Mouse (Mus musculus) embryo, embryonic 10.5 days (tissue): ENCODE measurements around the gene Srp54a.
A peak's percentile ranks its signal among the peaks of the same experiment; 100 is the strongest.
"Not testable (repeated sequence)": the region's sequence is repeated elsewhere in the genome, so short reads cannot be mapped to it uniquely, and the experiment has no call there.

ENCODE experiments used
- DNase-seq: peaks from one replicate; pipeline ENCODE4 v3.0.0-alpha.2; 2015; ENCODE audit warnings: low spot score

Srp54a gene

DNA sequence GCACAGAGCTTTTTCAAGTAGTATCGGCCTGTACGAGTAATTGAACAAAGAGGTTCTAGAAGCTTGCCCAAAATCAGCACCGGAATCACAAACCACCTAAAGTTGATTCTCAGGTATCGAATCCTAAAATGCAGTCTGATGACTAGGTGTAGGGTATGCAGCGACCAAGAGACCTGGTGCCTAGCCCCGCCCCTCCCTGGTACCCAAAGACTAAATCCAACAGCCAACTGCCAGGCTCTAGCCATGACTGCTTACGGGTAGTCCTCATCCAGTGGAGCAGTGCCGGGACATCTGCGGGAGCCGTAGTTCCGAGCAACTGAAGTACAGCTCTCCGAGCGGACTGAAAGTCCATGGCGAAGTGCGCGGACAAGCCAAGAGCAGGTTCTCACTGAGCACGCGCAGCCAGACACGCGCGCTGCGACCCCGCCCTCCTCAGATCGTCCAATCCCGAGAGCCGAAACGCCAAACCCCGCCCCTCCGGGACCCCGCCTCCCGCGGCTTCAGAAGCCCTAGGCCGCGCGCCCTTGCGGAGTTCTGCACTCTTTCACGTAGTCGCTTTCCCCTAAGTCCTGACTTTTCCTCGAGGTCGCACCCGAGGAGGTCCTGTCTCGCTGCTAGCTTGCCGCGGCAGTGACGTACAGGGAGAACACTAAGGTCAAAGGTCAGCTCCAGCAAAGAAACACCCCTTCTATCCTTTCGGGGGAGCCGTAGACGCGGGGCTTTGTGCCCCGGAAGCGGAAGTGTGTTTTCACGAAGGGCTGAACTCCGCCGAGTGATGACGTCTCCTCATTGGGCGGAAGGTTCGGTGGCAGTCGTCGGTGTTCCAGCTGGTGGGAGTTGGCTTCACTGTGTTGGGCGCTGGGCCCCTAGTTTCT, at the start of gene Srp54a, which contains the start of gene 2700097O09Rik:
Srp54a (plus strand) TSS at position 537 of the 875 bp plus-strand sequence.
2700097O09Rik (minus strand) TSS at position 385 of the 875 bp plus-strand sequence.
- DNase-seq = peak; percentile 97

DNA sequence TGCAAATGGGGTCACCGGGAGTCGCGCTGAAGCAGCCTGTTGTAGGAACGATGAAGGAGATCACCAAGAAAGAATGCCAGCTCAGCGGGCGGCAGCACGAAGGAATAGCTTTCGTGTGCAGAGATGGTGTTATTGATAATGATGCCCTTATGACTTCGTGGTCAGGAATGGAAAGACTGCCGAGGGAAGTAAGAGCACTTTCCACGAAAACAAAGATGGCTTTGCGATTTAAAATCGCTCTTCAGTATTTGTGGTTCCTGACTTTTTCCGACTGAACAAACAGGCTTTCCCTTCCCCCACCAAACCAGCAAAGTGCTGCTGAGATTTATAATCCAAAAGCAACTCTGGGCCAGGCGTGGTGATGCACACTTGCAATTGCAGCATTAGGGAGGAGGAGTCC, 39.1 kb upstream of the Srp54a start:
- no peak for DNase-seq

DNA sequence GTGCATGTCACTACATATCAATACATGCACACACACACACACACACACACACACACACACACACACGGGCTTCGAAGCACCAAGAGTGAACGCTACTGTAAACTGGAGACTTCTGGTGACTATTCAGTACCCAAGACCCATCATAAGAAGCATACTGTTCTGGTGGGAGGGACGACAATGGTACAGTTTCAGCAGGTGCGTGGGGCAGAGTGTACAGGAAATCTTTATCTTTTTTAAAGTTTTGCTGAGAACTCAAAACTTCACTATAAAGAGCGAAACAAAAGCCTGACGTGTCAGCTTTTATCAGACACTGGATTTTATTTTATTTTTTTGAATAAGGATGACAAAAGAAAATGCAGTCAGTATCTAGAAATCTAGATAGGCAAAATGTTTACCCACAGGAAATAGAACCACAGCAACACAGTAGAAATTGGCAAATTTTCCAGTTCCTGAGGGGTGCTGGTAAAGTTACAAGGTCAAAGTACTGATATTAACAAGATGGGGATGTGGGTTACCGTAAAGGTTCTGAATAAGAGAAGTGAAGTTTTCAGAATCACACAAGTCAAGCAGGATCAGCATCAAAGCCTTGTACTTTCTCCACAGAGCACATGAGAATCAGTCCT, 30.2 kb upstream of the Srp54a start:
- DNase-seq = no peak

DNA sequence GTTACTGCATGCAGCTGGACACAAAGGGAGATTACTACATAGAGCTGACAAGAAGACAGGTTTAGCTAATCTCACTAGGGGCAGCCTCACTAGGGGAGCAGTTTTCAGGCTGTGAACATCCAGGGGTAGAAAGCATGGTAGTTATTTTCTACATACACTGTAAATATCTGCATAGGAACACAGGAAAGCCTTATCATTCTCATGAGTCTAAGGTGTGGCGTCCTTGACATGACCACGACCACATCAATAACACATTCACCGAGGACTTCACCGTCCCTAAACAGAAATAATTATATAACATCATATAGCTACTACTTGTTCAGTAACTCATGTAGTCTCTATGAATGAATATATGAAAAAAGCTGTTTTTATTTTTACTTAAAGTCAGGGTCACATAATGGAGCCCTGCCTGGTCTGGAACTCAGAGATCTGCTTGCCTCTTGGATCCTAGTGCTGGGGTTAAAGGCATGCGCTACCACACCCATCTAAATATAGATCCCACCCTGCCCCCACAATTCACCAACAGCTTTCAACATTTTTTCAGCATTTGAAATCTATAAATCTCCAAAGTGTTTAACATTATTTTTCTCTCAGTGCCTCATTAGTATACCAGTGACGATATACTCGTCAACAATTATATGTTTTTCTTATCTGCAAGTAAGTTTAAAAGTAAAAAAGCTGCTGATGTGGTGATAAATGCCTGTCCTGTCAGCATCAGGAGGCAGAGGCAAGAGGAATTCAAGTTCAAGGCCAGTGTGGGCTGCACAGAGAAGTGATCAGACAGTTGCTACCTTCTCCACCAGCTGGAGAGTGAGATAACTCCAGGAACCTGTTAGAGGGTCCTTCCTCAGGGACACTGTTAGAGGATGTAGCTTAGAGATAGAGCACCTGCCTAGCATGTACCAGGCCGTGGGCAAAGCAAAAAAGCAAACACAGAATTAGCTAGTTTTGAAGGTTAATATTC, 28.6 kb upstream of the Srp54a start:
- DNase-seq = no peak

DNA sequence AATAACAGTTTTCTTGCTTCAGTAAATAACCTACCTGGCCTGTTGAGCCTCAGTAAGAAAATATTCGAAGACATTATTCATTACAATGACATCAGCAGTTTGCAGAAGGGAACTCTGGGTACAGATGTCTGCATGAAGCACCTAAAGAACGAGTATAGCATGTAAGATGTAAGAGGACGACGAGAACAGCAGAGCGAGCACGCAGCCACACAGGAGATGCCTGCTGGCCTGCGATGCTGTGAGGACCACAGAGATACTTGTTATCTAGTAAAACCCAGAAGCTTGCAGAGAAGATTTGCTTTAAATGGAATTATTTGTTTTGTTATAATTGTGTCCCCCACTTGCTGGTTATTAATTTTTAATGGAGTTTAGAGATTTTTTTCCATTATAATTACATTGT, 26.8 kb upstream of the Srp54a start:
- DNase-seq = no peak

DNA sequence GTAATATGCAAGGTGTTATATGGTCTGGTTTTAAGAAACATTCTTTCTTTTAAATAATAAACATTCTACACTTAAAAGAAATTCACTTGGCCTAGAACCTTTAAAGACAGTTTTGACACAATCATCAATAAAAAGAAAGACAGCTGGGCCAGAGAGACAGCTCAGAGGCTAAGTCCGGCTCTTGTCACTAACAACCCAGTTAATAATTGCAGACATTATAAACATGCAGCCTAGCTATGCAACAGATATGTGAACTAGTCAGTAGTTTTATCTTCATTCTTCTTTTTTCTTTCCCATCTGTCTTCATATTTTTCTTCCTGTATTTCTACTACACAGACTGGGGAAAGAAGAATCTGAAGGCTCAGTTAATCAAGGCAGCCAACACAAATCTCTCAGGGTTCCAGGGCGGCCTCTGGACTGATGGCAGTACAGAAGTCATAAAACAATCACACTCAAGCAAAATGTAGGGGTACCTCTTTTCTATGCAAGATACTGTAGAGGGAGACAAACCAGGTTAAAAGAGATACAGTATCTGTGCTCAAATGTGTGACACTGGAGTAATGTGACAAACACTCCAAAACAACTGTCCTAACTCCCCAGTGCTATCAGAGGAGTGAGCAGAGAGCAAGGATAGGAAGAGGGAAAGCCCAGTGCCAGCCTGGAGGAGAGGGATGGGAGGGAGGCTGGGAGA, 25.4 kb upstream of the Srp54a start:
- no peak for DNase-seq

DNA sequence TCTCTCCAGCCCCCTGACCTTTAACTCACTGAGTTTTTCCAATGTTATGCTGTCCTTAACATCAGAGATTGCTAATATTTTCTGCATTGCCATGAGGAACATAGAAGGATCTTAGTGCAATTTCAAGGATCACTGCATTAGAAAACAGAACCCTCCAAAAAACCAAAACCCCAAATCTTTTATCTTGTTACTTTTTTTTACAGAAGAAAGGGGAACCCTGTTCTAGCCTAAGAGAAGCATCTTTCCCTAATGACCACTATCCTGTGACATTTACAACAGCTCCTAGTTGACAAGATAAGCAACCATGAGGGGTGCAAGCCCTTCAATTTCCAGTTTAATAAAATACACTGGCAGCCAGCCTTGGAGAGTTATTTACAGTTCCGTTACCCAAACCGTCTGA, 23.4 kb upstream of the Srp54a start:
- no peak for DNase-seq

DNA sequence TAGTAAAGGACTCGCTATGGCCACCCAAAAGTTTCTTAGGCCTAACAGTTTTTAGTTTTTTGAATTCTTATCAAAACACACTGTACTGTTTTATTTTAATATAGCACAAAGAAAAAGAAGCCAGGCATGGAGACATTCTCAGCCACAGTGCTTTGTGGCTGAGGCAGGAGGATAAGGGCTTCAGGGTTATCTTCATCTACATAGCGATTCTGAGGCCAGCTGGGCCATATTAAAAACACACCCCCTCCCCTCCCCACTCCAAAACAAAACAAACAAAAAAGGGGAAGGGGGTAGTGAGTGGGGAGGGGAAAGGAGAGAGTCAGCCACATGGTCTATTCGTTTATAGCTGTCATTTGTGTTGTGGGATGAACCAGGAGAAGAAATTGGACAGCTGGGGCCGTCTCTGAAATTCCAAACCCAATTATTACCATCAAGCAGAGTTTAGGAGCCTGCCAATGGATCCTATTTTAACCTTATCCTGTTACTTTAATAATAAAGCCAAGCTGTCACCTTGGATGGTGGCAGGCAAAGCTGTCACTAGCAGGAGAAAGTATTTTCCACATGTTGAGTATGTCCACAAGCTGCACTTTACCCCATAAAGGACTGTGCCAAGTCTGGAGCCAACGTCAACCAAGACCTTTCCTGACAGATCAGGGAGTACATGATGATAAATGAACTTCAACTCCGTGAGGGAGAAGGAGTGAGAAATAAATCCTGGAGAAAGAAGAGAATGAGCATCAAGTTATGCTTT, 21.0 kb upstream of the Srp54a start:
- no peak for DNase-seq

DNA sequence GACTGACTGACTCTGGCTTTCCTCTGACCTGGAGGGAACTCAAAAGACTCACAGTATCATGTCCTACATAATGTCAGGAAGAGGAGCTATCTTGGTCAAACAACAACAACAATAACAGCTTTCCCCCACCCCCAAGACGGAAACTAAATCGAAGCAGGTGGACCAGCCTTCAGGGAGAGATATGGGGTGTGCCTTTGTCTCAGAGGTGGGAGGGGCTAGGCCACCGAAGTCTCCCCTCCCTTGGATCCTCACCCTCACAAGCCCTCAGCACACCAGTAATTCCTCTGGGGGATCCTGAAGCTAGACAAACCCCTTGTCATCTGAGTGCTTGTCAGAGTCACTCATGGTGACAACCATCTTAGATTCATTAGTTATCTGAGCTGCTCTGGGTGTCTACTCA, 20.2 kb upstream of the Srp54a start:
- DNase-seq = no peak

DNA sequence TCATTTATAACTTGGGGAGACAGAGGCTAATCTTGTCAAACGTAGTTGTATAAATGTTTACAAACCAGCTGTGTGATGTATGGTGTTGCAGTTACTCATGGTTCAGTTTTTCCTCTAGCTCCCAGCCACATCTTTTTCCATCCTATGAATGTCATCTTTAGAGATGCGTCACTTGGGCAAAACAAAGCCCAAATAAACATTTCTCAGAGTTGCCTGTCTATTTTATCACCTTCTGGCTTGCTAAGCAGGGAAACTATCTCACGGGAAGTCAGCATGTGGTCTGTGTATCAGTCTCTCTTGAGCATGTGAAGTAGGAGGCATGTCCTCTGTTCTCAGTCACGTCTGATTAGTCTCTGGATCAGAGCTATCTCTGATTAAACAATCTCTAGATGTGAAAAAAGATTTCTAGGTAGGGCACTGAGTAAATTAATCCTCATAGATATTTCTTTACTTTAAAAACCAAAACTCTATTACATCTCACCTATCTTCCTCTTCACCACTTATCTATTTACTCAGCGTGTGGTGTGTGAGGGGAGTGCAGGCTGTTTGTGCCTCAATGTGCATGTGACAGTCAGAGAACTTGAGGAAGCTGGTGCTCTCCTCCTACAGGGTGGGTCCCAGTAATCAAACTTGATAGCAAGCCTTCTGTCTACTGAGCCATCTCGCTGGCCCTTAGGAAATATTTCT, 19.7 kb upstream of the Srp54a start:
- no peak for DNase-seq

DNA sequence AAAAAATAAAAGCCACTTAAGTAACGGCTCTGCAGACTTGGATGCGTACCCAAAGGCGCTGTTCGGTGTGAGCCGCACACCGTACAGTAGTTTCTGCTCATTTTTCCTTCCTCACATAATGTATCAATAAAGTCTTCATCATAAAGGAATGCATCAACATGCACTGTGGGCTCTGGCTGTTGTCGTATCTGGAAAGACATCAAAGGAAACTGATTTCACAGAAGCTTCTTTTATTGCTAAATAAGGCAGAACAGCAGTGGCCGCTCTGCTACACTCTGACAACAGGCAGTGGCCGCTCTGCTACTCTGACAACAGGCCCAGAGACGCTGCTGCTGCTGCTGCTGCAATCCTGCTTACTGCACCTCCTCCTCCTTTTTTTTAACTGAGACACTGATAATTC, 19.1 kb upstream of the Srp54a start:
- no peak for DNase-seq

DNA sequence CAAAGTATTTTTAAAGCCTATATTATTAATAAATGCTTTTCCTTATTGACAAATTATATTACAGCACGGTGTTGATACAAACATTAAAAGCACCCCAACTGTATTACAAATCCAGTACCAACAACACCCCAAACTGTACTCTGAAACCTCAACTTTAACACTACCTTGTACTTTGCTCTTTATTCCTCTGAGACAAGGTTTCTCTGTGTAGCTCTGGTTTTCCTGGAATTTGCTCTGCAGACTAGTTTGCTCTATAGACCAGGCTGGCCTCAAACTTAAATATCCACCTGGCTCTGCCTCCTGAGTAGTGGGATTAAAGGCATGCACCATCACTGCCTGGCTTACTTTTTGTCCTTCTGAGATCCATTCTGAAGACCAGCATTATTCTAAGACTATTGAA, 17.9 kb upstream of the Srp54a start:
- DNase-seq = no peak

DNA sequence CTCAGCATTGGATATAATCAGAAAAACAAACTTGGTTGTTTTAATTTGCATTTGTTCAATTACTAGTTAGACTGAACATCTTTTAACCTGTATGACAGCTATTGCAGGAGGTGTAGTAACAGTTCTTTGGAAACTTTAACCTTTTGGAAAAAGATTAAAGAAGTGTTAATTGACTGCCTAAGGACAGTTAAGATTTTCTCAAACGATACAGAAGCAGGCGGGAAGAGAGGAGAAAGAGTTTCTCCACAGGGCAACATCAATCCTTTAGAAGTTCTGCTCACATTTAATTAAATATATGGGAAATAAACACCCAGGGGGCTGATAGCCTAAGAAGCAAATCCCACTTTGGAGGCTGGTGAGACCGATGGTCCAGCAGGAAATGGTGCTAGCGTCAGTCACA, 7.6 kb upstream of the Srp54a start:
- no peak for DNase-seq

DNA sequence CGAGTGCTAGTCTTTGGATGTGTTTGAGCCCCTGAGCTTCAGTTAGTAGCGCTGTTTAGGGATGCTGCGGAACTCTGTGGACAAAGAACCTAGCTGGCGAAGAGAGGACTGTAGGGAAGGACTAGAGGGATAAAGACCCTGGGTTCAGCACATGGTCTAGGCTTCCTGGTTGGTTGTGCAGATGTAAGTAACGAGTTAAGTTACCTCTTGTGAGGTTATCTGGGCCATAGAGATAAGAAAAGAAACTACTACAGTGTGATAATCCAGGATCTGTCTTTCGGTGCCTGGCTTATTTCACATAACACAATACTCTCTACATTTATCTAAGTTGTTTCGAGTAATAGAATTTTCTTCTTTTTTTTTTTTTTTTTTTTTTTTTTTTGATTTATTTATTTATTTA, 6.4 kb upstream of the Srp54a start:
- no peak for DNase-seq

DNA sequence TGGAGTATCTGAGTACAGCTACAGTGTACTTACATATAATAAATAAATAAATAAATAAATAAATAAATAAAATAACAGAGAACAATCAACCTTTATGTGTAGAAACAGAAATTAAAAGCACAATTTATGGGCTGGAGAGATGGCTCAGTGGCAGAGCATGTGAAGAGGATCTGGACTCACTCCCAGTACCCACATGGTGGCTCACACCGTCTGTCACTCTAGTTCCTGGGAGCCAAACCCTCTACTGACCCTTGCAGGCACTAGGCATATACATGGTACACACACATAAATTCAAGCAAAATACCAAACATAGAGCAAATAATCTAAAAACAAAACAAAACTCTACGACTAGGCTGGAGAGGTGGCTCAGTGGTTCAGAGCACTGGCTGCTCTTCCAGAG, 4.8 kb upstream of the Srp54a start:
- no peak for DNase-seq

DNA sequence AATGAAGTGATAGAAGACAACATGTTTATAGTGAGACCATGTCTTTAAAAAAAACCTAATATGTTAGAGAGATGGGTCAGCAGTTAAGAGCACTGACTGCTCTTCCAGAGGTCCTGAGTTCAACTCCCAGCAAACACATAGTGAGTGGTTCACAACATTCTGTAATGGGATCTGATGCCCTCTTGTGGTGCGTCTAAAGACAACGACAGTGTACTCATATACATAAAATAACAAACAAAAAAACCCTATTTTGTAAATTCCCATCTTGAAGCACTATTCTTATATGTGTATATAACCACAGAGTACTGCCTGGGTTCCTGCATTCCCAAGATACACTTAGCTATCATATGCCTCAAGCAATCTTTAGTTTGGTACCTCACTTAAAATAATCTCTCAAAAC, 1.4 kb upstream of the Srp54a start:
- DNase-seq = not testable (repeated sequence)

DNA sequence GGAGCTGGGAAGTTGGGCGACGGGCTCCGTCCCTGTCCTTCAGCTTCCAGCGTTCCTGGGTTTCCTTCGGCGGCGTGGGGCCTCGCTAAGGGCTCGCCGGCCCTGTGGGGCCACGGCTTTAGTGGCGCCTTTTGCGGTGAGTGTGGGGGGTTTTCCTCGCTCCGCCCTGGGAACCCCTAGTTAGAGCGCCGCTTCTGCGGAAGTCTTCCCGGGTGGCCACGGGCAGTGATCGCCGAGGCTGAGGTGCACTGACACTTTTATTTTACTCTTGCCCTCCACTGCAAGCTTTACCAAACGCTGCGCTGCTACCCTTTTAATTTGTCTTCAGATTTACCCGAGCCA, 510 bp downstream of the Srp54a start:
- DNase-seq = not testable (repeated sequence)

DNA sequence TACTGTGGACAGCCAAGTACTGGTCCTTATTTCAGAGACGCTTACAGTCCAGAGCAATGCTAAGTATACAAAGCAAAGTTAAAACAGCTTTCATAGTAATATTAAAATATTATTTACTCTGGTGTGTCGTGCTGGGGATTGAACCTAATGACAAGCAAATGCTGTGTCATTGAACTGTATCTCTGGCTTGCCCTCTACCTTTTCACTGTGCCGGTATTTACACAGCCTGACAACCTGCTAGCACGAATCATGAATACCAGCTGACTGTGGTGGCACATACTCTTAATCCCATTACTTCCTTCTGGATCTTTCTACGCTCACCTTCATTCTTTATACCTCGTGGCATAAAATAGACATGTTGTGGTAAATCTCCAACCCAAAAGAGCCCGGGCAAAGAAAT, 12.1 kb downstream of the Srp54a start:
- not testable (repeated sequence) for DNase-seq

DNA sequence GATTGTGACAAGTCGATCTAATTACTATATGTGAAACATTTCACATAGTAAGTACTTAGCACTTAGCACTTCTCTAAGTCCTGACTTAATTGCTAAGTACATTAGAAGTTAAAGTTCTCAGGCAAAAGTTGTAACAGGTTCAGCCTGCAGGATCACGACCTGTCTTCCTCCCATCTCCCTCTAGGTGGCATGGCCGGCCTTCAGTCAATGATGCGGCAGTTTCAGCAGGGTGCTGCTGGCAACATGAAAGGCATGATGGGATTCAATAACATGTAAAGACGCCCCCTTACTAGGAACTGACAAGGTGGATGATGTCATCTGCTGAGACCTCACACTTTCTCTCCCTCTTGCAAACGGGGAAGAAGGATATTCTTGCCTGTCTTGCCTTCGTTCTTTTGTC, 32.6 kb downstream of the Srp54a start:
- DNase-seq = not testable (repeated sequence)

DNA sequence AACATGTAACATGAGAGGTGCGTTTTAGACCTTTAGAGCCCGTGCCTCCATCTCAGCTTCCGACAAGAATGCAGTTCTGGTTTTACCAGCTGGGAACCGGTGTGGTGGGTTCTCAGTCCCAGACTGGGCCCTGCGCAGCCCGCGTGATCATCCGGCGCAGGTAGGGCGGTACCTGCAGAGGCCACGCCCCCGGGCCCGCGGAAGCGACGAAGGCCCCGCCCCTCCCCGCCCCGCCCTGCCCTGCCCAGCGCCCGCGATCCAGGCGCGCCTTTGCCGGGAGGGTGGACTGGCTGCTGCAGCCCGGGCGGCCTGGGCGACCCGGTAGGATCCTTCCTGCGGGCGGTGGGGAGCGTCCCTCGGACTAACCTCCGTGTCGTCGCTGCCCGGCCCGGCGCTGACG, 44.2 kb downstream of the Srp54a start, which contains the start of gene Fam177a:
Fam177a (plus strand) TSS at position 228 of the 400 bp plus-strand sequence.
- not testable (repeated sequence) for DNase-seq
